Mouse (Mus musculus) cortical plate, adult 2 months (tissue): ENCODE data around the gene Olfr709-ps1.

Source experiments
- CTCF ChIP-seq: fragments of 200-500 bp; IDR thresholded peaks from 2 replicates; pipeline ENCODE4 v1.5.1; 2011; ENCODE audit warnings: mild to moderate bottlenecking, control low read depth, low read length; ENCODE audit not compliant: insufficient read depth; ENCODE audit errors: extremely low read depth
- POLR2A ChIP-seq: fragments of 200-500 bp; IDR thresholded peaks from 2 replicates; pipeline ENCODE4 v1.6.1; 2011; ENCODE audit warnings: mild to moderate bottlenecking, low read length, control low read depth; ENCODE audit not compliant: insufficient read depth; ENCODE audit errors: extremely low read depth

DNA sequence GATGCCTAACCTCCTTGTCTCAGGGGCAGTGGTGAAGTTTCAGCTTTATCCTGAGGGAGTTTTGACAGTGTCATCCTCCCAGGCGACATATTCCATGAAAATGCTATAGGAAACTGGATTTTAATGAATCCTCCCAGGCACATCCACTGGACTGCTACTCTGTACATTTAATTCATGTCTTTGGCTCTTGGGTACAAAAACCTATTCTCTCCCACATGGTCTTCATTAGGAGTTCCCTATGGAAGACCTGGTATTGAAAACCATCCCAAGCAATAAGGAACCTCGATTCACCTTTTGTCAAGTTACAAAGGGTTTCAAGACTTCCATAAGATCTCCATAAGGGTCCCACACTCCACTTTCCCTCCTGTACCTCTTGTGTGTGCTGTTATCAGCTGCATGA is 44.0 kb downstream of the Olfr709-ps1 start, which contains the start of gene Olfr706:
- TF ChIP-seq POLR2A (no peak), CTCF (no peak)
